Mouse (Mus musculus): ENCODE measurements around the gene Rplp0.

- no peak for TF ChIP-seq CTCF (IDR thresholded peaks at IDR 0.05; ENCODE audit: low read depth, low read length)
- TF ChIP-seq POLR2A (IDR thresholded peaks at IDR 0.05; ENCODE audit: extremely low read depth, insufficient read depth, low read length), result no peak
These were observed 32.2 kb downstream of the Rplp0 start for GRCm38 (mm10) chr5:115591506-115591905.

Measured in liver, adult 2 months (tissue).